Mouse (Mus musculus) v-Abl transformed pro-B cells (cell line): ENCODE results near the gene Gm7145.
"Not testable (repeated sequence)": the region's sequence is repeated elsewhere in the genome, so short reads cannot be mapped to it uniquely, and the experiment has no call there.

Source experiments
- in situ Hi-C, 2 experiments: fragments of 400-800 bp; cut with MboI; formaldehyde crosslinking; loops; one replicate each; pipeline ENCODE4 v1.15.1; 2025; ENCODE audit not compliant: unreplicated experiment in 2 of 2

Gene Gm7145

DNA sequence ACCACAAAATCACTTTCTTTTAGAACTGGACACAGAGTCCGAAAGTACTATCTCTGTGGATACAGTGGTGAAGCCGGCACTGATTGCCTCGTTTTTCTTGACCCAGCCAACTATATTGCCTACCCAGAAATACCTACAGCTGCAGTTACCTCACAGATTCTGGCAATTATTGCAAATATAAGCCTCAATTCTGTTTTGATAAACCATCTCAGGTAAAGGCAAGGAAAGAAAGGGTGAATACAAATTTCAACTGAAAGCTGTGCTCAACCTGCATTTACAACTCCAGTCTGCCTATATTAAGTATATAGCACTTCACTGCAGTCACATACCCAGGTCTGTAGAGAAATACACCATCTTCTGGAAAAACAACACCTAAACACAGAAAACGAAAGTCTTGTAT lies at the start of gene Gm7145:
Gm7145 (plus strand) TSS at position 301 of the 400 bp plus-strand sequence.
- in situ Hi-C loops, result no loop called here

DNA sequence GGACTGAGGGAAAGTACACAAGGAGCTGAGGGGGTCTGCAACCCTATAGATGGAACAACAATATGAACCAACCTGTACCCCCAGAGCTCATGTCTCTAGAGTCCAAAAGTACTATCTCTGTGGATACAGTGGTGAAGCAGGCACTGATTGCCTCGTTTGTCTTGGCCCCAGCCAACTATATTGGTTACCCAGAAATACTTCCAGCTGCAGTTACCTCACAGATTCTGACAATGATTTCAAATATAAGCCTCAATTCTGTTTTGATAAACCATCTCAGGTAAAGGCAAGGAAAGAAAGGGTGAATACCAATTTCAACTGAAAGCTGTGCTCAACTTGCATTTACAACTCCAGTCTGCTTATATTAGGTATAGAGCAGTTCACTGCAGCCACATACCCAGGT lies 38.0 kb upstream of the Gm7145 start, which contains the start of gene Gm28168:
Gm28168 (plus strand) TSS at position 301 of the 400 bp plus-strand sequence.
- in situ Hi-C loops, result not testable (repeated sequence)

DNA sequence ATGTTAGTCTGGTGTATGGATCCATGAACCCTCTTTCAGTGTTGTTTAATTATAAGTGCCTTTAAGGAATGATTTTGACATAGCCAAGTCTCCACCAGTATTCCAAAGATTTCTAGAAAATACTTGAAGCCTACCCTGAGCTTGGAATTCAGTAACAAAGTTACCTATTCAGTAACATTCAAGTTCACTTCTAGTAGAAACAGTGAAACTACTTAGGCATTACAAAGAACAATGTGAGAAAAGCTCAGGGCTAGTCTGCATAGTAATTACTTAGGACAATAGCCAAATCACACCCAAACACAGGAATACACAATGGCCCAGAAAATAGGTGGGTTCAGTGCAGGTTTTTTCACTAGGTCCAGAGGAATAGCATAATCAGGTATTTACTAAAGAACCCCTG lies 38.1 kb downstream of the Gm7145 start:
- in situ Hi-C loops, result not testable (repeated sequence)

DNA sequence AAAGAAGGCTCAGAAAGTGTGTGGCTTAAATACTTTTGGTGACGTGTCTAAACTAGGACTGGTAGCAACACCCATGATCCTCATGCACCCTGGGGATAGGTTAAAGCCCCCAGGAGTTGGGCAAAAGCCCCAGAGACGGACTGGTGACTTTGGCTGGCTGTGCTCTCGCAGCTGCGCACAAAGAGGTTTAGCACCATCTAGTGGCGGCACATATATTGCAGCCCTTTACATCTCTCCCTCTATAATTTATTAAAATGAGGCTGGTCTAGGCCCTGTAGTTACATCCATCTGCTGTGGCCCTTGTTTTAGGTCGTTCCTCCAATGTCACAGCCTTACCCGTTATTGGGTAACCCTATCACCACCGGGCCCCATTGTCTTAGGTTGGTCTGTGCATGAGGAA lies 47.0 kb downstream of the Gm7145 start:
- in situ Hi-C loops, result not testable (repeated sequence)
